Mouse (Mus musculus): Measurements from ENCODE around the gene Vipr2.

Gene Vipr2

GRCm38 (mm10) chr12:116156792-116157532, 79.4 kb downstream of the Vipr2 start:
- no peak for DNase-seq (ENCODE audit: low spot score in 2 of 2)

DNA sequence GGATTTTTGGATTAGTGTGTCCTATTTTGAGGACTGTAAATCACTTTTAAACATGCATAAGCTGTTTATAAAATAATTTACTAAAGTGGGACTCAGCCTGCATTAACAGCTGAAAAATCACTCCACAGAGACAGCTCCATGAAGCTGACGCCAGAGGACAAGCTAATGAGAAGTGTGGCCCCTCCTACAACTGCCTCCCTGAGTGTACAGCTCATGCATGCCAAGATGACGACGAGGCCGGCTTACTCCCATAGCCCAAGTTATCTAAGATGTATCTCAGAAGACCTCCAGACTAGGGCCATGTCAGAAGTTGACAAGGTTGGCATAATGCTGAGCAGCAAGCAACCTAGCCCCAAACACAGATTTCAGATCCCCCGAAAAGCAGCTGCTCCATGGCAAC, 81.7 kb downstream of the Vipr2 start:
- DNase-seq (ENCODE audit: low spot score in 2 of 2): no peak

DNA sequence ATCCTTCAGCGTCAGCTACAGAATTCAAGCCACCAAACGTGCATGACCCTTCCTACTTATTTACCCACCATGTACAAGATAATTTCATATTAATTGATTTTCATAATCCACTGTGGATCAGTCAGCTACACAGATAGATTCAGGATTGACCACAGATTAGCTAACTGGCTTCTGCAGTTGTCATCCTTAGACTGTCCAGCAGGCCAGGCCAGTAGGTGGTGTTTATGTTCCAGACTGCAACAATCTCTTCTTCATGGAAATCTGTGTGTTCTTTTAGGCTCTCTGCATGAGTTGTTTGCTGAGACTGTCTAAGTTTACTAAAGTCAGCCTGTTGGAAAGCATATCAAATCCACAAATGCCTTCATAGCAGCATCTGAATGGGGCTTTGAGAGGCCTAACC, 82.2 kb downstream of the Vipr2 start:
- no peak for DNase-seq (ENCODE audit: low spot score in 2 of 2)

DNA sequence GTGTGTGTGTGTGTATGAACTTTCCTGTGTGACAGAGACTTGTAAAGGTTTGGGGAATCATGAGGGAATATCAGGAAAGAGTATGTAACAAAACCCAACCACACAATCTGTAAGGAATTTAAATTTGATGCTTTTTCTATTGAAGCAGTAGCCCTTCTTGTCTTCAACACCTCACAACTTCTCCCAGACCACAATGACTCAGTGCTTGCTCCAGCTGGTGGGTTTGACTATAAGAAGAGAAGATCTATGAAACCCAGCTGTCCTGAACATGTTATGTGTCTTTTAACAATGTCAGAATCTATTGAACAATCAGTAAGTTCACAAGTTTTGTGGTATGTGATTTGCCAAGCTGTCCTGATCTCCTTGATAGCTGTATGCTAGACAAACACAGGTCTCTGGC, 87.8 kb downstream of the Vipr2 start:
- DNase-seq (ENCODE audit: low spot score in 2 of 2): no peak

GRCm38 (mm10) chr12:116169666-116170065, 92.1 kb downstream of the Vipr2 start:
- DNase-seq (ENCODE audit: low spot score in 2 of 2): no peak

GRCm38 (mm10) chr12:116176930-116177329, 99.4 kb downstream of the Vipr2 start:
- DNase-seq (ENCODE audit: low spot score in 2 of 2): no peak

DNA sequence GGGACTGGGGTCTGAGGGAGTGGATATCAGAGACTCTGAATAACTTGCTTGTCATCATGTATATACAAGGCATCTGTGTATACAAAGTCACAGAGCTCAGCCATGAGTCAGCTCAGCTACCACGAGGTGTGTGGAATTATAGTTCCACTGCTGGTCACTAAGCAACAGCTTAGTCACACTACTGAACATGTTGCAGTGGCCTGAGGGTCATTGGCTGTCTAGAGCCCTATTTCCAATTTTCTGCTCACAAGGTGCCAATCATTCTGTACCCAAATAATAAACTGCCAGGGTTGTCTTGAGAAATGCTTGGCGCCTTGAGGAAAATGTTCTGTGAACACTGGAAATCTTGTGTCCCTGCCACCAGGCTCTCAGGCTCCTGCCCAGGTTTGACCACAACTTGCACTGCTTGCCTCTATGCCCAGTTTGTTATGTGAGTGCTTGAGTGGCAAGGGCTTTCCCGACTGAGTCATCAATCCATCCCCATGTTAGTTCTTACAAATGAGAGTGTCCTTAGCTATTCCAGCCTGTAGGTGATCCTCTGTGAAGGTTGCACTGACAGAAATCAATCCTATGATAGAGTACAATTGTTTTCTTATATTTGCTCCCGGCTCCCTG, 104.0 kb downstream of the Vipr2 start:
- no peak for DNase-seq (ENCODE audit: low spot score in 2 of 2)

GRCm38 (mm10) chr12:116182376-116182775, 104.8 kb downstream of the Vipr2 start:
- DNase-seq (ENCODE audit: low spot score in 2 of 2): no peak

GRCm38 (mm10) chr12:116183212-116183935, 105.8 kb downstream of the Vipr2 start:
- no peak for DNase-seq (ENCODE audit: low spot score in 2 of 2)

GRCm38 (mm10) chr12:116193952-116194351, 116.4 kb downstream of the Vipr2 start:
- no peak for DNase-seq (ENCODE audit: low spot score in 2 of 2)

DNA sequence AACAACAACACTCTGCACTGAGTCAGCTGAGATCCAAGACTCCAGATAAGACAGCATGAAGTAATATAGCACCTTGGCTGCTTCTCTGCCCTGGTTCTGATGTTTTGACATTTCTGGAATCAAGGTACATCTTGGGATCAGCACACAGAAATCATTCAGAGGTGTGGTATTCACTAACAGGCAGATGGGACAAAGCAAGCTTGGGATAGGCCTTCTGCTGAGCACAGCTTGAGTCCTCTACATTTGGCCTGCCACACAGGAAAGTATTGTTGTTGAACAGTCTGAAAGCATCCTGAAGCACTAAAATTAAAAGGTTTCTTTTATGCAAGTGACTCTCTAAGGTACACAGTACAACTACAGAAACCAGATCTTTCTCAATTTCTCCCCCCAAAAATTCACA, 117.1 kb downstream of the Vipr2 start:
- no peak for DNase-seq (ENCODE audit: low spot score in 2 of 2)

Measured in frontal cortex, postnatal 25 days (tissue).